Mouse (Mus musculus): ENCODE measurements at regions not wholly inside any gene's neighbourhood (a gene's known extent, or its start where the extent isn't known, plus 50 kb on each side); places are given as distances from the start of the nearest gene placed in this dataset.

- Histone ChIP-seq H3K4me3 (ENCODE audit: low read depth, low read length) (no peak overlapping the region), H3K4me1 (ENCODE audit: control insufficient read depth, insufficient read depth, low read length) (no peaks in the 10 kb centered on the region), H3K9me3 (replicated peaks; ENCODE audit: control insufficient read depth, low read length) (no peaks in the 10 kb centered on the region), H3K27me3 (replicated peaks; ENCODE audit: control insufficient read depth, insufficient read depth, low read length) (no peaks in the 10 kb centered on the region), H3K36me3 (ENCODE audit: control insufficient read depth, insufficient read depth, low read length) (no peaks in the 10 kb centered on the region), H3K9ac (ENCODE audit: low read length) (no peak overlapping the region), H3K4me2 (ENCODE audit: low read length) (no peak overlapping the region), H3K27ac (ENCODE audit: low read depth, low read length) (no peak overlapping the region)
- peak; percentile 92 for ATAC-seq
- peak; percentile 59 for DNase-seq (ENCODE audit: low spot score)
- WGBS: 36% methylated on average over 3 of the region's 3 CpGs
Observed at GRCm38 (mm10) chr1:108577793-108578192, 988.0 kb downstream of the Serpinb8 start.

- H3K9ac ChIP-seq (ENCODE audit: low read length): no peak overlapping the region
- no peak for ATAC-seq
- no peaks in the 10 kb centered on the region for H3K36me3 ChIP-seq (ENCODE audit: control insufficient read depth, insufficient read depth, low read length)
- H3K4me1 ChIP-seq (ENCODE audit: control insufficient read depth, insufficient read depth, low read length): no peaks in the 10 kb centered on the region
- no peaks in the 10 kb centered on the region for H3K27me3 ChIP-seq (replicated peaks; ENCODE audit: control insufficient read depth, insufficient read depth, low read length)
- DNase-seq (ENCODE audit: low spot score): no peak
- H3K9me3 ChIP-seq (replicated peaks; ENCODE audit: control insufficient read depth, low read length): no peaks in the 10 kb centered on the region
- WGBS: 91% methylated on average over 3 of the region's 3 CpGs
- no peak overlapping the region for H3K4me2 ChIP-seq (ENCODE audit: low read length)
- no peak overlapping the region for H3K27ac ChIP-seq (ENCODE audit: low read depth, low read length)
- H3K4me3 ChIP-seq (ENCODE audit: low read depth, low read length): no peak overlapping the region
Observed at GRCm38 (mm10) chr1:108592720-108593422, 1003.1 kb downstream of the Serpinb8 start.

GRCm38 (mm10) chr1:108597129-108597528 lies 1007.3 kb downstream of the Serpinb8 start:
- no peak for ATAC-seq
- WGBS: 90% methylated on average over 11 of the region's 11 CpGs
- Histone ChIP-seq H3K27ac (ENCODE audit: low read depth, low read length) (no peak overlapping the region), H3K4me2 (ENCODE audit: low read length) (no peak overlapping the region), H3K36me3 (ENCODE audit: control insufficient read depth, insufficient read depth, low read length) (no peaks in the 10 kb centered on the region), H3K27me3 (replicated peaks; ENCODE audit: control insufficient read depth, insufficient read depth, low read length) (no peaks in the 10 kb centered on the region), H3K9me3 (replicated peaks; ENCODE audit: control insufficient read depth, low read length) (no peaks in the 10 kb centered on the region), H3K4me1 (ENCODE audit: control insufficient read depth, insufficient read depth, low read length) (no peaks in the 10 kb centered on the region), H3K9ac (ENCODE audit: low read length) (no peak overlapping the region), H3K4me3 (ENCODE audit: low read depth, low read length) (no peak overlapping the region)
- DNase-seq (ENCODE audit: low spot score): no peak

Data from forebrain, embryonic 14.5 days (tissue).